Mouse (Mus musculus) megakaryocyte, embryonic 14.5 days (primary cell): Measurements from ENCODE around the gene Gm28553. TPM values are rescaled to one million over a fixed set of nuclear protein-coding genes. Genes with fewer than 3 reads are reported as not detected.
"Not testable (repeated sequence)": the region's sequence is repeated elsewhere in the genome, so short reads cannot be mapped to it uniquely, and the experiment has no call there.

ENCODE experiments used
- H3K27me3 ChIP-seq: replicated peaks from 2 replicates; pipeline ENCODE3; 2012; ENCODE audit warnings: inconsistent platforms
- H3K36me3 ChIP-seq: replicated peaks from 2 replicates; pipeline ENCODE3; 2012; ENCODE audit warnings: low read length, inconsistent platforms, mixed read lengths
- H3K4me1 ChIP-seq: 2 replicates; pipeline ENCODE4 v1.6.1; 2012; ENCODE audit warnings: inconsistent platforms
- H3K4me3 ChIP-seq: replicated peaks from 2 replicates; pipeline ENCODE3; 2012; ENCODE audit warnings: moderate library complexity, mild to moderate bottlenecking, inconsistent platforms
- H3K9me3 ChIP-seq: 2 replicates; pipeline ENCODE4 v1.6.1; 2012; ENCODE audit warnings: inconsistent platforms
- polyA plus RNA-seq: library from polyadenylated mRNA; stranded (reverse); fragments of >175 nt; gene quantifications from 2 replicates; pipeline ENCODE4 v1.2.3, GENCODE M21; 2012; ENCODE audit warnings: low replicate concordance; ENCODE audit not compliant: insufficient read depth

Gm28553 gene
- not detected in 2 replicates for polyA plus RNA-seq

DNA sequence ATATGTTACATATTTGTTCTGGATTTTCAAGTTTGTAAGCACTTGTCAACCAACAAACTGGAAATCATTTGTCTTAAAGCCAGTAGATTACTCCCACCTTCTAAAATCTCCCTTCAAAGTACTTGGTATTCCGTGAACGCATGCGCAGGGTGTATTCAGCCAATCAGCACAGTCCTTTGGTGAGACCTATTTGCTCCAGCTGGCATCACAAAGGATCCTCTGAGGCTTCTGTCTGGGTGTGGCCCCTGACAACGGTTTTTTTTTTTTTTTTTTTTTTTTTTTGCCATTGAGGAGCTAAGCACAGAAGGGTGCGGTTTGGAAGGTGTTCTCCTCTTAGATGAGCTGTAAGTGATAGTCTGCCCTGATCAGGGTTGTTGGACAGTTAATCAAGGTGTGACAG, at the start of gene Gm28553:
Gene Gm28553 (plus strand): TSS at position 301 of the 400 bp plus-strand sequence.
- H3K4me1 ChIP-seq, H3K36me3 ChIP-seq, H3K4me3 ChIP-seq, H3K27me3 ChIP-seq, H3K9me3 ChIP-seq: not testable (repeated sequence)
